Mouse (Mus musculus): ENCODE data around the gene Esrrb. TPM values are rescaled to one million over a fixed set of nuclear protein-coding genes. Genes with fewer than 3 reads are reported as not detected.

The Esrrb gene
- total and polyA plus RNA-seq, 2 experiments from 2014 or later = 0.48 to 0.86 TPM

DNA sequence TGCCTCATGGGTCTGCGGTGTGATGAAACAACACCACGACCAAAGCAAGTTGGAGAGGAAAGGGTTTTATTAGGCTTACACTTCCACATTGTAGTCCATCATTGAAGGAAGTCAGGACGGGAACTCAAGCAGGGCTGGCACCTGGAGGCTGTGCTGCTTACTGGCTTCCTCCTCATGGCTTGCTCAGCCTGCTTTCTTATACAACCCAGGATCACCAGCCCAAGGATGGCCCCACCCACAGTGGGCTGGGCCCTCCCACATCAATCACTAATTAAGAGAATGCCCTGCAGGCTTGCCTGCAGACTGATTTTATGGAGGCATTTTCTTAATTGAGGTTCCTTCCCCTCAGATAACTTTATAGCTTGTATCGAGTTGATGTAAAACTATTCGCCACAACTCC lies 129.1 kb downstream of the Esrrb start:
- no peak overlapping the region for H3K4me2 ChIP-seq (ENCODE audit: low read depth)
- WGBS = 82% methylated on average over 5 of the region's 5 CpGs
- no peak for ATAC-seq

DNA sequence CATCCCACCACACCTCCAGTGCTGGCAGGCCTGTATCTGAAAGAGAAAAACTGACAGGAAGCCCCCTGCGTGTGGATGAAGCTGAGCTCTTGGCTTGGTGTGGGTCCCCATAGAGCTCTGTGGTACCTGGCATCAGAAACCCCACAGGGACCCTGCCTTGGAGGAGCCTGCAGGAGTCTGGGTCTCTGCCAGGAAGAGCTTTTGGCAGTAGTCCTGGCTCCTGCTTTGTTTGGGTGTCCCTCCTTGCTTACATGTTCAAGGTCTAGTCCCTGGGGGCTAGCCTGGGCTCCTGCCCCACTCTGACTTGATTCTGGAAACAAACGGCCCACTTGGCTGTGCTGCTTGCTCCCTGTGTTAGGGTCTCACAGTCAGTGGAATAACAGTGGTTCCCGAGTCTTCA lies 130.6 kb downstream of the Esrrb start:
- 55% methylated on average over 3 of the region's 3 CpGs for WGBS
- Histone ChIP-seq H3K27me3 (ENCODE audit: insufficient read depth, low read length) (no peaks in the 10 kb centered on the region), H3K4me2 (ENCODE audit: low read depth) (no peak overlapping the region), H3K4me1 (ENCODE audit: insufficient read depth) (0 out of 2 replicates have a peak, but pooled peaks cover 6% of the 10 kb centered on the region), H3K27ac (ENCODE audit: low read depth, low read length) (no peak overlapping the region), H3K9ac (no peak overlapping the region), H3K36me3 (ENCODE audit: insufficient read depth) (no peaks in the 10 kb centered on the region), H3K9me3 (ENCODE audit: low read length) (no peaks in the 10 kb centered on the region), H3K4me3 (ENCODE audit: low read depth, low read length) (no peak overlapping the region)
- no peak for DNase-seq
- TF ChIP-seq CTCF (IDR thresholded peaks at IDR 0.05; ENCODE audit: low read depth) = no peak
- no peak for ATAC-seq

More for the DNA sequence above, 129.1 kb downstream of the Esrrb start:
- no peak overlapping the region for H3K9ac ChIP-seq
- H3K27ac ChIP-seq (ENCODE audit: low read depth, low read length) = no peak overlapping the region
- H3K27me3 ChIP-seq (ENCODE audit: insufficient read depth, low read length) = no peaks in the 10 kb centered on the region
- H3K9me3 ChIP-seq (ENCODE audit: low read length) = no peaks in the 10 kb centered on the region
- no peaks in the 10 kb centered on the region for H3K36me3 ChIP-seq (ENCODE audit: insufficient read depth)
- H3K4me3 ChIP-seq (ENCODE audit: low read depth, low read length) = no peak overlapping the region
- DNase-seq = no peak
- TF ChIP-seq CTCF (IDR thresholded peaks at IDR 0.05; ENCODE audit: low read depth) = no peak
- H3K4me1 ChIP-seq (ENCODE audit: insufficient read depth) = 0 out of 2 replicates have a peak, but pooled peaks cover 6% of the 10 kb centered on the region

DNA sequence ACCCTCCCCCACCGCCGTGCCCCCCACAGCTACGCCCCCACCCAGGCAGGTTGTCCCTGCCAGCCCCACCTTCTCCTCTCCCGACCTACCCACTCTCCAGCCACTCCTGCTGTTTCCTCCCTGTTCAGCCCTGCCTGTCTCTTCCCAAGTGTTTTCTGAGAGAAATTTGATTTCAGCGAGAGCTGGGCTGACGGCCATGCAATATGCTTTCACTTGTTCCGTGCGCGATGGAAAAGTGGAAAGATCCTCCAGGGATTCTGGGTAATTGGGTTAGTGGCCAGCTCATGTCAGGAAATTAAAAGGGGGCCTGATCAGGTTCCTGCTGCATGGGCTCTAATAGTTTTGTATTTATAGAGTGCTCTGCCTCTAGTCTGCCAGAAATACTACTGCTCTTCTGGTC lies 131.9 kb downstream of the Esrrb start:
- WGBS = 25% methylated on average over 9 of the region's 9 CpGs
- Histone ChIP-seq H3K9me3 (ENCODE audit: low read length) (no peaks in the 10 kb centered on the region), H3K36me3 (ENCODE audit: insufficient read depth) (no peaks in the 10 kb centered on the region), H3K27ac (ENCODE audit: low read depth, low read length) (0 out of 2 replicates have a peak overlapping the region, but pooled peaks have one; percentile 23), H3K4me2 (ENCODE audit: low read depth) (0 out of 2 replicates have a peak overlapping the region, but pooled peaks have one; percentile 15), H3K9ac (no peak overlapping the region), H3K4me3 (ENCODE audit: low read depth, low read length) (no peak overlapping the region), H3K27me3 (ENCODE audit: insufficient read depth, low read length) (no peaks in the 10 kb centered on the region), H3K4me1 (ENCODE audit: insufficient read depth) (0 out of 2 replicates have a peak, but pooled peaks cover 6% of the 10 kb centered on the region)
- ATAC-seq (peak; percentile 38), DNase-seq (peak; percentile 70)
- TF ChIP-seq CTCF (IDR thresholded peaks at IDR 0.05; ENCODE audit: low read depth) = no peak

- Histone ChIP-seq H3K27ac (ENCODE audit: low read depth, low read length) (no peak overlapping the region), H3K4me3 (ENCODE audit: low read depth, low read length) (no peak overlapping the region), H3K36me3 (ENCODE audit: insufficient read depth) (no peaks in the 10 kb centered on the region), H3K9ac (no peak overlapping the region), H3K4me1 (ENCODE audit: insufficient read depth) (peaks cover 14% of the 10 kb centered on the region), H3K9me3 (ENCODE audit: low read length) (no peaks in the 10 kb centered on the region), H3K27me3 (ENCODE audit: insufficient read depth, low read length) (no peaks in the 10 kb centered on the region), H3K4me2 (ENCODE audit: low read depth) (no peak overlapping the region)
- no peak for TF ChIP-seq CTCF (IDR thresholded peaks at IDR 0.05; ENCODE audit: low read depth)
- ATAC-seq = no peak
- WGBS = 97% methylated on average over 4 of the region's 4 CpGs
- DNase-seq = no peak
Measured at GRCm38 (mm10) chr12:86497126-86497525, 136.2 kb downstream of the Esrrb start.

GRCm38 (mm10) chr12:86498765-86499164 lies 137.8 kb downstream of the Esrrb start:
- 10% methylated on average over 6 of the region's 6 CpGs for WGBS
- Histone ChIP-seq H3K9me3 (ENCODE audit: low read length) (no peaks in the 10 kb centered on the region), H3K36me3 (ENCODE audit: insufficient read depth) (no peaks in the 10 kb centered on the region), H3K4me3 (ENCODE audit: low read depth, low read length) (no peak overlapping the region), H3K27ac (ENCODE audit: low read depth, low read length) (no peak overlapping the region; the same call in 1 of the 2 replicates), H3K4me2 (ENCODE audit: low read depth) (no peak overlapping the region), H3K9ac (no peak overlapping the region), H3K27me3 (ENCODE audit: insufficient read depth, low read length) (no peaks in the 10 kb centered on the region), H3K4me1 (ENCODE audit: insufficient read depth) (peaks cover 9% of the 10 kb centered on the region)
- no peak for TF ChIP-seq CTCF (IDR thresholded peaks at IDR 0.05; ENCODE audit: low read depth)
- peak; percentile 80 for DNase-seq
- peak; percentile 74 for ATAC-seq

DNA sequence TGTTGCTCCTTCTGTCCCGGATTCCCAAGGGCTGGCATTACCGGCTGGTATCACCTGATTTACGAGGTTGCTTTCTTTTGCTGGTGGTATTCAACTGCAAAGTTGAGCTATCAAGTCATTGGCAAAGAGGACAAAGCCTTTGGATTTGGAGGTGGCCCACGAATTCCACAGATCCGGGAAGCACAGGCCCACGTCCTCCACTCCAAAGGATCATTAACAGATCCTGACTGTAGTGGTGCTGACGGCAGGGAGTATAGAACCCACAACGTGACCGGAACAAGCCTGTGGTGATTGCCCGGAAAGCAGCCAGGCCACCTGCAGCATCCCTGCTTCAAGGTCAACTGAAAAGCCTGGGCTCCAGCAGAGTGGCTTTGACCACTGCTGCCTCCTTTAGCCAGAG lies 140.8 kb downstream of the Esrrb start:
- DNase-seq (no peak), ATAC-seq (no peak)
- H3K4me2 ChIP-seq (ENCODE audit: low read depth) = no peak overlapping the region
- H3K4me3 ChIP-seq (ENCODE audit: low read depth, low read length) = no peak overlapping the region
- no peaks in the 10 kb centered on the region for H3K9me3 ChIP-seq (ENCODE audit: low read length)
- no peak overlapping the region for H3K27ac ChIP-seq (ENCODE audit: low read depth, low read length)
- H3K9ac ChIP-seq = no peak overlapping the region
- H3K4me1 ChIP-seq (ENCODE audit: insufficient read depth) = peaks cover 9% of the 10 kb centered on the region
- no peaks in the 10 kb centered on the region for H3K36me3 ChIP-seq (ENCODE audit: insufficient read depth)
- 83% methylated on average over 10 of the region's 10 CpGs for WGBS
- H3K27me3 ChIP-seq (ENCODE audit: insufficient read depth, low read length) = no peaks in the 10 kb centered on the region
- no peak for TF ChIP-seq CTCF (IDR thresholded peaks at IDR 0.05; ENCODE audit: low read depth)

- DNase-seq (no peak), ATAC-seq (no peak)
- H3K9ac ChIP-seq = no peak overlapping the region
- H3K9me3 ChIP-seq (ENCODE audit: low read length) = no peaks in the 10 kb centered on the region
- H3K4me1 ChIP-seq (ENCODE audit: insufficient read depth) = peaks cover 3% of the 10 kb centered on the region; the same call in 1 of the 2 replicates
- H3K4me3 ChIP-seq (ENCODE audit: low read depth, low read length) = no peak overlapping the region
- no peak for TF ChIP-seq CTCF (IDR thresholded peaks at IDR 0.05; ENCODE audit: low read depth)
- H3K36me3 ChIP-seq (ENCODE audit: insufficient read depth) = no peaks in the 10 kb centered on the region
- 79% methylated on average over 4 of the region's 4 CpGs for WGBS
- no peak overlapping the region for H3K27ac ChIP-seq (ENCODE audit: low read depth, low read length)
- H3K27me3 ChIP-seq (ENCODE audit: insufficient read depth, low read length) = no peaks in the 10 kb centered on the region
- no peak overlapping the region for H3K4me2 ChIP-seq (ENCODE audit: low read depth)
Measured at GRCm38 (mm10) chr12:86503921-86504320, 143.0 kb downstream of the Esrrb start.
